Mouse (Mus musculus) midbrain, postnatal 0 days (tissue): ENCODE data around the gene Kif22. TPM values are rescaled to one million over a fixed set of nuclear protein-coding genes. Genes with fewer than 3 reads are reported as not detected.

Experiments
- ATAC-seq: fragments of 200-750 bp; cut with Nextera tagmentation; 2 replicates; pipeline ENCODE4 v1.8.0; 2017; ENCODE audit warnings: moderate number of reproducible peaks, mild to moderate bottlenecking, moderate TSS enrichment, moderate library complexity; ENCODE audit not compliant: low FRiP score
- DNase-seq: peaks from one replicate; pipeline ENCODE4 v3.0.0-alpha.2; 2015; ENCODE audit warnings: low spot score
- H3K27ac ChIP-seq: fragments of 300-500 bp; sonication (generic); 2 replicates; pipeline ENCODE4 v1.5.1; 2014; ENCODE audit warnings: low read depth, mild to moderate bottlenecking, low read length, mixed read lengths
- H3K27me3 ChIP-seq: fragments of 300-500 bp; sonication (generic); 2 replicates; pipeline ENCODE4 v1.6.1; 2014; ENCODE audit warnings: low read length, control low read depth, mixed read lengths; ENCODE audit not compliant: insufficient read depth
- H3K36me3 ChIP-seq: fragments of 300-500 bp; sonication (generic); 2 replicates; pipeline ENCODE4 v1.6.1; 2014; ENCODE audit warnings: low read length, control low read depth, mixed read lengths; ENCODE audit not compliant: insufficient read depth
- H3K4me1 ChIP-seq: fragments of 300-500 bp; sonication (generic); 2 replicates; pipeline ENCODE4 v1.6.1; 2014; ENCODE audit warnings: mild to moderate bottlenecking, control low read depth, antibody characterized with exemption, low read length, mixed read lengths; ENCODE audit not compliant: insufficient read depth
- H3K4me2 ChIP-seq: fragments of 300-500 bp; sonication (generic); 2 replicates; pipeline ENCODE4 v1.6.1; 2014; ENCODE audit warnings: low read depth, mild to moderate bottlenecking, low read length, mixed read lengths; ENCODE audit not compliant: poor library complexity, severe bottlenecking
- H3K4me3 ChIP-seq: fragments of 300-500 bp; sonication (generic); 2 replicates; pipeline ENCODE4 v1.5.1; 2014; ENCODE audit warnings: low read depth, mild to moderate bottlenecking, low read length, moderate library complexity
- H3K9ac ChIP-seq: fragments of 300-500 bp; sonication (generic); replicated peaks from 2 replicates; pipeline ENCODE4 v1.6.1; 2014; ENCODE audit warnings: mild to moderate bottlenecking, low read length, moderate library complexity, mixed read lengths; ENCODE audit not compliant: poor library complexity, severe bottlenecking
- H3K9me3 ChIP-seq: fragments of 300-500 bp; sonication (generic); 2 replicates; pipeline ENCODE4 v1.6.1; 2016; ENCODE audit warnings: low read length, control low read depth
- CTCF ChIP-seq: IDR thresholded peaks from 2 replicates; pipeline ENCODE4 v1.5.1; 2016; ENCODE audit warnings: antibody characterized with exemption, mild to moderate bottlenecking
- WGBS: fragments of 180-500 bp; shearing (Covaris S2); extraction: QIAGEN DNeasy Blood & Tissue Kit; methylation state at CpG from one replicate; pipeline ENCODE4 v1.1.7; 2014; 5-methylcytosine and 5-hydroxymethylcytosine counted together
- microRNA-seq: library from miRNA; unstranded; fragments of <30 nt; microRNA quantifications from one replicate; pipeline ENCODE4, GENCODE M21; 2016; ENCODE audit warnings: borderline number of aligned reads
- polyA plus RNA-seq: library from polyadenylated mRNA; unstranded; fragments of >200 nt; fragmentation: Nextera tagmentation; extraction: Ambion mirVana; gene quantifications from 2 replicates; pipeline ENCODE4 v1.2.1, GENCODE M21; 2015
- total RNA-seq: library from RNA; depleted of rRNA; stranded (reverse); fragments of >200 nt; gene quantifications from 2 replicates; pipeline ENCODE4 v1.2.3, GENCODE M21; 2014; rRNA removed

Kif22 gene
- total and polyA plus RNA-seq, 2 experiments from 2014 or later, result 4.2 to 11.3 TPM

GRCm38 (mm10) chr7:126981601-126982000, 60.7 kb downstream of the Kif22 start:
- Histone ChIP-seq H3K4me3 (no peak overlapping the region), H3K27ac (no peak overlapping the region), H3K4me2 (no peak overlapping the region), H3K9me3 (no peaks in the 10 kb centered on the region), H3K27me3 (no peaks in the 10 kb centered on the region), H3K9ac (no peak overlapping the region), H3K36me3 (peaks cover 28% of the 10 kb centered on the region), H3K4me1 (peaks cover 6% of the 10 kb centered on the region; the same call in 1 of the 2 replicates)
- ATAC-seq, result no peak
- TF ChIP-seq CTCF, result no peak
- DNase-seq, result no peak
- 100% methylated on average over 2 of the region's 2 CpGs for WGBS

- Histone ChIP-seq H3K36me3 (peaks cover 28% of the 10 kb centered on the region), H3K9ac (no peak overlapping the region), H3K9me3 (no peaks in the 10 kb centered on the region), H3K4me3 (no peak overlapping the region), H3K4me2 (no peak overlapping the region), H3K4me1 (peaks cover 6% of the 10 kb centered on the region; the same call in 1 of the 2 replicates), H3K27ac (no peak overlapping the region), H3K27me3 (no peaks in the 10 kb centered on the region)
- WGBS, result 92% methylated on average over 6 of the region's 6 CpGs
- no peak for DNase-seq
- ATAC-seq, result no peak
- TF ChIP-seq CTCF, result no peak
Observed at GRCm38 (mm10) chr7:126978841-126979240, 63.4 kb downstream of the Kif22 start.

Small RNAs within 50 kb of the gene (microRNA-seq; reads per million reads assigned to microRNA genes)
- not detected for gene Gm44343

Other genes with a start within 250 kb of the Kif22 start
Only the 30 nearest of the 31 such genes appear.
- 52.5 and 60.2 TPM in 2 replicates for gene Fam57b, start 244.8 kb downstream of the Kif22 start, total RNA-seq
- gene Fam57b, start 244.8 kb downstream of the Kif22 start, polyA plus RNA-seq, result 56.3 and 57.1 TPM in 2 replicates
- gene 4930451I11Rik, start 210.8 kb downstream of the Kif22 start, total RNA-seq, result not detected in 2 replicates
- gene 4930451I11Rik, start 210.8 kb downstream of the Kif22 start, polyA plus RNA-seq, result 1.1 TPM in 1 of 2 replicates, not detected in the other
- 53.8 and 64.1 TPM in 2 replicates for gene Doc2a, start 195.1 kb downstream of the Kif22 start, total RNA-seq
- gene Doc2a, start 195.1 kb downstream of the Kif22 start, polyA plus RNA-seq, result 36.3 and 41.2 TPM in 2 replicates
- gene Hirip3, start 180.5 kb downstream of the Kif22 start, total RNA-seq, result 6.6 and 10.0 TPM in 2 replicates
- 12.2 and 16.3 TPM in 2 replicates for gene Hirip3, start 180.5 kb downstream of the Kif22 start, polyA plus RNA-seq
- gene Ino80e, start 180.1 kb downstream of the Kif22 start, total RNA-seq, result 55.0 and 60.3 TPM in 2 replicates
- 87.8 and 93.5 TPM in 2 replicates for gene Ino80e, start 180.1 kb downstream of the Kif22 start, polyA plus RNA-seq
- gene Taok2, start 157.8 kb downstream of the Kif22 start, total RNA-seq, result 143 and 160 TPM in 2 replicates
- gene Taok2, start 157.8 kb downstream of the Kif22 start, polyA plus RNA-seq, result 45.3 and 47.3 TPM in 2 replicates
- gene Tmem219, start 119.6 kb downstream of the Kif22 start, total RNA-seq, result 22.8 and 24.7 TPM in 2 replicates
- gene Tmem219, start 119.6 kb downstream of the Kif22 start, polyA plus RNA-seq, result 36.4 and 38.2 TPM in 2 replicates
- gene Kctd13, start 113.6 kb downstream of the Kif22 start, total RNA-seq, result 129 and 150 TPM in 2 replicates
- 166 and 167 TPM in 2 replicates for gene Kctd13, start 113.6 kb downstream of the Kif22 start, polyA plus RNA-seq
- 32.3 and 44.5 TPM in 2 replicates for gene Asphd1, start 92.9 kb downstream of the Kif22 start, total RNA-seq
- 16.2 and 17.6 TPM in 2 replicates for gene Asphd1, start 92.9 kb downstream of the Kif22 start, polyA plus RNA-seq
- 235 and 283 TPM in 2 replicates for gene Sez6l2, start 91.9 kb downstream of the Kif22 start, total RNA-seq
- 66.2 and 72.8 TPM in 2 replicates for gene Sez6l2, start 91.9 kb downstream of the Kif22 start, polyA plus RNA-seq
- 193 and 244 TPM in 2 replicates for gene Cdipt, start 66.6 kb downstream of the Kif22 start, total RNA-seq
- 142 and 157 TPM in 2 replicates for gene Cdipt, start 66.6 kb downstream of the Kif22 start, polyA plus RNA-seq
- not detected in 2 replicates for gene Cdiptos, start 66.4 kb downstream of the Kif22 start, total RNA-seq
- gene Cdiptos, start 66.4 kb downstream of the Kif22 start, polyA plus RNA-seq, result 0.72 and 0.79 TPM in 2 replicates
- gene Mvp, start 27.9 kb downstream of the Kif22 start, total RNA-seq, result 4.2 and 7.2 TPM in 2 replicates
- gene Mvp, start 27.9 kb downstream of the Kif22 start, polyA plus RNA-seq, result 3.9 and 4.4 TPM in 2 replicates
- gene Pagr1b, start 26.0 kb downstream of the Kif22 start, total RNA-seq, result 2.4 TPM in 1 of 2 replicates, not detected in the other
- 0.66 TPM in 1 of 2 replicates, not detected in the other for gene Pagr1b, start 26.0 kb downstream of the Kif22 start, polyA plus RNA-seq
- 5.3 TPM in 1 of 2 replicates, not detected in the other for gene Pagr1a, start 25.1 kb downstream of the Kif22 start, total RNA-seq
- gene Pagr1a, start 25.1 kb downstream of the Kif22 start, polyA plus RNA-seq, result 33.1 and 41.1 TPM in 2 replicates
- gene Gm42742, start 21.4 kb downstream of the Kif22 start, total RNA-seq, result 52.3 and 55.5 TPM in 2 replicates
- 45.3 and 55.5 TPM in 2 replicates for gene Gm42742, start 21.4 kb downstream of the Kif22 start, polyA plus RNA-seq
- gene Prrt2, start 21.3 kb downstream of the Kif22 start, total RNA-seq, result 102 and 155 TPM in 2 replicates
- gene Prrt2, start 21.3 kb downstream of the Kif22 start, polyA plus RNA-seq, result 109 and 124 TPM in 2 replicates
- gene Maz, start 15.4 kb downstream of the Kif22 start, total RNA-seq, result 223 and 245 TPM in 2 replicates
- gene Maz, start 15.4 kb downstream of the Kif22 start, polyA plus RNA-seq, result 68.3 and 68.6 TPM in 2 replicates
- 0.49 TPM in 1 of 2 replicates, not detected in the other for gene Zg16, start 44.9 kb upstream of the Kif22 start, total RNA-seq
- not detected in 2 replicates for gene Zg16, start 44.9 kb upstream of the Kif22 start, polyA plus RNA-seq
- gene AI467606, start 48.9 kb upstream of the Kif22 start, total RNA-seq, result 2.3 and 5.9 TPM in 2 replicates
- gene AI467606, start 48.9 kb upstream of the Kif22 start, polyA plus RNA-seq, result 1.4 and 1.9 TPM in 2 replicates
- gene Qprt, start 79.8 kb upstream of the Kif22 start, total RNA-seq, result 1.9 TPM in 2 replicates
- 1.7 and 1.8 TPM in 2 replicates for gene Qprt, start 79.8 kb upstream of the Kif22 start, polyA plus RNA-seq
- gene Spn, start 95.4 kb upstream of the Kif22 start, total RNA-seq, result 0.16 TPM in 1 of 2 replicates, not detected in the other
- gene Spn, start 95.4 kb upstream of the Kif22 start, polyA plus RNA-seq, result not detected in 2 replicates
- gene Cd2bp2, start 153.6 kb upstream of the Kif22 start, total RNA-seq, result 85.7 and 103 TPM in 2 replicates
- 62.6 and 64.8 TPM in 2 replicates for gene Cd2bp2, start 153.6 kb upstream of the Kif22 start, polyA plus RNA-seq
- gene Tbc1d10b, start 166.0 kb upstream of the Kif22 start, total RNA-seq, result 70.2 and 72.3 TPM in 2 replicates
- 24.5 and 28.7 TPM in 2 replicates for gene Tbc1d10b, start 166.0 kb upstream of the Kif22 start, polyA plus RNA-seq
- gene Mylpf, start 166.4 kb upstream of the Kif22 start, total RNA-seq, result 0.90 and 1.4 TPM in 2 replicates
- gene Mylpf, start 166.4 kb upstream of the Kif22 start, polyA plus RNA-seq, result 1.5 and 2.2 TPM in 2 replicates
- gene Zfp553, start 190.6 kb upstream of the Kif22 start, total RNA-seq, result 37.4 and 39.6 TPM in 2 replicates
- gene Zfp553, start 190.6 kb upstream of the Kif22 start, polyA plus RNA-seq, result 32.3 TPM in 2 replicates
- 0.22 and 3.7 TPM in 2 replicates for gene Sept1, start 190.7 kb upstream of the Kif22 start, total RNA-seq
- 4.2 and 5.3 TPM in 2 replicates for gene Sept1, start 190.7 kb upstream of the Kif22 start, polyA plus RNA-seq
- 76.8 and 94.5 TPM in 2 replicates for gene Zfp771, start 201.8 kb upstream of the Kif22 start, total RNA-seq
- 80.2 and 83.8 TPM in 2 replicates for gene Zfp771, start 201.8 kb upstream of the Kif22 start, polyA plus RNA-seq
- 75.0 and 92.2 TPM in 2 replicates for gene Dctpp1, start 218.2 kb upstream of the Kif22 start, total RNA-seq
- 120 and 132 TPM in 2 replicates for gene Dctpp1, start 218.2 kb upstream of the Kif22 start, polyA plus RNA-seq
- gene Sephs2, start 231.6 kb upstream of the Kif22 start, total RNA-seq, result 70.0 and 79.3 TPM in 2 replicates
- gene Sephs2, start 231.6 kb upstream of the Kif22 start, polyA plus RNA-seq, result 95.1 and 95.2 TPM in 2 replicates